Mouse (Mus musculus): ENCODE data around the gene Vasp.

Gene Vasp

GRCm38 (mm10) chr7:19234652-19235051 lies 37.0 kb downstream of the Vasp start:
- no peak for DNase-seq

DNA sequence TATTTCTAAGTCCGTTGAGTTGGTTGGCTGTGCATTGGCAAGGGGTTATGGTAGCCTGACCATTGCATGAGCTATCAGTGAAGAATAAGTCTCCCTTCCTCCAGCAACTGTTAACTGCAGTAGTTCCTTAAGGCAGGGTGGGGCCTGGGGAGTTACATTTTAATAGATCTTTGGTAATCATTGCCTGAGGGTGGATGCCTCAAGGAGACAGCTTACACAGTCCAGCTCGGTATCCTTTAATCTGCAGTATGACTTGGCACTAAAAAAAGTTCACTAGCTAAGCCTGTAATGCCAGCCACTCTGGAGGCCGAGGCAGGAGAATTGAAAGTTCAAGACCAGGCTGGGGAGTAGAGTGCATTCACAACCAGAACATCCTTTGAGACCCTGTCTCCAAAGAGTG lies 39.8 kb downstream of the Vasp start:
- DNase-seq, result no peak

GRCm38 (mm10) chr7:19230899-19231298 lies 40.7 kb downstream of the Vasp start:
- DNase-seq, result no peak

DNA sequence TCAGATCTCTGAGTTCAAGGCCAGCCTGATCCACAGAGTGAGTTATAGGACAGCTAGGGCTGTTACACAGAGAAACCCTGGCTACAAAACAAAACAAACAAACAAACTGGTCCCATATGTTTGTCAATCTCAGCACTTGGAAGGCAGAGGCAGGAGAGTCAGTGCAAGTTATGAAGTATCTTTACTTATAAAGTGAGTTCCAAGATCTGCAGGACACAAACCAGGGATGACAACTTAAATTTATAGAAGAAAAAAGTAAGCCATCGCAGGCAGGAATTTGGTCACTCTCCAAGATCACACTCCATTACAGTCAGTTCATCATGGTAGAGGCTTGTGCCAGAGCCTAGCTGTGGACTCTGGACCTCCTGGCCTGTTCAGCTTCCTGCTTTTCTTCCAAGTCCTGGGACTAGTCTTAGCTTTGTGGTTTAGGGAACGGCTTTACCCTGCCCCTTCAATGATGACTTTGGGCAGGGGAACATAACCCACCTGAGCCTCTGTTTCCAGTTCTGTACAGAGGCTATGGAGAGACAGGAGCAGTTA lies 41.5 kb downstream of the Vasp start:
- DNase-seq, result no peak

DNA sequence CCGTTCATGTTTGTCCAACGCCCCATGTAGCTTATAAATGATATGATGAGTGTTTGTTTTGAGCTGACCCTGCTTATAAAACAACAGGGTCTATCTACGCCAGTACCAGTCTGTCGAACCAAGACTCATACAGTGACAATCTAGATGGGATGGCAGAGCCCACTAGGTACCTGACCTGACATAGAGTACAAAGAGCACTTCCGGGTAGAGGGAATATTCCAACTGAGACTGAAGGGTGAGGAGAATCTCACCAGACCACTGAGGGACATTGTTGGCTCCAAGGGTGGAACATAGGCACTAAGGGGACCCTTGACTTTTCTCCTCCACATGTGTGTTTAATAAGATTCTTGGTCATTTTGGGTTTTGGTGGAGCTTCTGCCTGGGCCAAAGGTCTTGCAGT lies 42.2 kb downstream of the Vasp start:
- DNase-seq, result no peak

DNA sequence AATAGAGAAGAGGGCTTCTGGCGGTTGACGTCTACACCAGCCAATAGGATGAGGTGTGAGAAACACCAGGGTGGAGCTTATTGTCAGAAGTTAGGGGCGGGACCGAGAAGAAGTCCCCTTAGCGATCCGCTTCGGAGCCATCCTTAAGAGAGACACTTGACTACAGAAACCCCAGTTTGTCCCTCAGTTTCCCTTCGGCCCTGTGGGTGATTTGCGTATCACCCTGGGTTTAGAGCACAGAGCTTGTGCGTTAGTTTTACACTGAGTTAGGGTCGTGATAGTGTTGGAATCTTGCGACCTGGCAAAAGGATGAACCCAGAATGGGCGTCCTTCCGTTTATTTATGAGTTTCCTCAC lies 42.8 kb downstream of the Vasp start:
- DNase-seq, result no peak

DNA sequence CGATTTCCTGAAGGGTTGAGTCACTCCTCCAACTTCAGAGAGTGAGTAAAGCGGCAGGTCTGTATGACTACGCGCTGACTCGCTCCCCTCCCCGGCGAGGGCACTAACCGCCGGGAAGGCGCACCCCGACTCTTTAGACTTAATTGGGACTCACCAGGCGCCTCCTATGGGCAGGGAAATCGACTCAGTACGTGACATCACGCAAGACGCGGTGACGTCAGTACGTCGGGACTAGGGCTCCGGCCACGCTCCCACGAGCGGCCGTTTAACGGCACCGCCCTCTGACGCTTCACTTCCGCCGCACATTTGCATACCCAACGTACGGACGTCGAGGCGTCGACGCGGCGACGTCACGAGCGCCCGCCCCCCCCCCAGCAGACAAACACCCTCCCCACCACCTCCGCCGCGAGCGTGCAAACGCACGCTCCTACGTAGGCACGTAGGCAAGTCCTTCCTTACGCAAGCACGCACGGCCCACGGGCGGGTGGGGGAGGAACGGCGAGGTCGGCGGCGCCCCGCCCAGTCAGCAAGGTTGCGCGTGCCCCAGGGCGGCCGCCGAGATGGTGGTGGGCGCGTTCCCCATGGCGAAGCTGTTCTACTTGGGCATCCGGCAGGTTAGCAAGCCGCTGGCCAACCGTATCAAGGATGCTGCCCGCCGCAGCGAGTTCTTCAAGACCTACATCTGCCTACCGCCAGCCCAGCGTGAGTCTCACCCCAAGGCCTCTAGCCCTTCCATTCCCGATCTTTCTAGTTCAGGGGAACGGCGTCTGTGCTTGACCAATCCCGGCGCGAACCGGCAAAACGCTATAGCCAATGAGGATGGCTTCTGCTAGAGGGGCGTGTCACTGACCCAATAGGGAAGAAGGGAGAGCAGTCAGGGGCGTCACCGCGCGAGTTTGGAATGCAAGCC lies 43.5 kb downstream of the Vasp start, which contains the start of gene Opa3:
Gene Opa3 (plus strand): TSS at position 452 of the 910 bp plus-strand sequence.
- DNase-seq, result peak; percentile 100

- DNase-seq, result peak; percentile 45
Measured at GRCm38 (mm10) chr7:19226817-19227797, 44.5 kb downstream of the Vasp start.

DNA sequence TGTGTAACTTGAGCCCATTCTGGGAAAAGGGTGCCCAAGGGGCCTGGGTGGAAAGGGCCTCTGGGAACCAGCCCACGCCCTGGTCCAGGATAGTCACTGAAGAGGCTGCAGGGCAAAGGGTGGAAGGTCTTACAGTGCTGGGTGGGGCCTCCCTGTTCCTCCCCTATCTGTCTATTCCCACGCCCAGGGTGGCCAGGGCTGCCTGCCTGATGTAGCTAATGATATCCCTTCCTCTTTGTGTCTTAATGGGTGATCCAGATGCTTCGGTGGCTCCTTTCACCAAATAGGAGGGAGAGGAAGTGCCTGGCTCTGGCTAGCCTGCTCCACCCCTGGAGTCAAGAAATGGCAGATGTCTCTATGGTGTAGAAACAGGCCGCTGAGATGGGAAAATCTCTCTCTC lies 46.7 kb downstream of the Vasp start:
- no peak for DNase-seq

- DNase-seq, result no peak
Measured at GRCm38 (mm10) chr7:19222875-19223274, 48.7 kb downstream of the Vasp start.

DNA sequence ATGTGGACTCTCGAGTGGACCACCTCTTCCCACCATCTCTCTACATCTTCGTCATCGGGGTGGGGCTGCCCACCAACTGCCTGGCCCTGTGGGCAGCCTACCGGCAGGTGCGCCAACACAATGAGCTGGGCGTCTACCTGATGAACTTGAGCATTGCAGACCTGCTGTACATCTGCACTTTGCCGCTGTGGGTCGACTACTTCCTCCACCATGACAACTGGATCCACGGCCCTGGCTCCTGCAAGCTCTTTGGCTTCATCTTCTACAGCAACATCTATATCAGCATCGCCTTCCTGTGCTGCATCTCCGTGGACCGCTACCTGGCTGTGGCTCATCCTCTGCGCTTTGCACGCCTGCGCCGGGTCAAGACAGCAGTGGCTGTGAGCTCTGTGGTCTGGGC lies 49.4 kb downstream of the Vasp start:
- DNase-seq, result no peak

GRCm38 (mm10) chr7:19220061-19220460 lies 51.6 kb downstream of the Vasp start:
- DNase-seq, result no peak

GRCm38 (mm10) chr7:19217944-19218343 lies 53.7 kb downstream of the Vasp start:
- DNase-seq, result no peak

GRCm38 (mm10) chr7:19217492-19217891 lies 54.1 kb downstream of the Vasp start:
- DNase-seq, result no peak

GRCm38 (mm10) chr7:19214940-19215339 lies 56.7 kb downstream of the Vasp start:
- no peak for DNase-seq

GRCm38 (mm10) chr7:19214369-19214768 lies 57.2 kb downstream of the Vasp start:
- no peak for DNase-seq

DNA sequence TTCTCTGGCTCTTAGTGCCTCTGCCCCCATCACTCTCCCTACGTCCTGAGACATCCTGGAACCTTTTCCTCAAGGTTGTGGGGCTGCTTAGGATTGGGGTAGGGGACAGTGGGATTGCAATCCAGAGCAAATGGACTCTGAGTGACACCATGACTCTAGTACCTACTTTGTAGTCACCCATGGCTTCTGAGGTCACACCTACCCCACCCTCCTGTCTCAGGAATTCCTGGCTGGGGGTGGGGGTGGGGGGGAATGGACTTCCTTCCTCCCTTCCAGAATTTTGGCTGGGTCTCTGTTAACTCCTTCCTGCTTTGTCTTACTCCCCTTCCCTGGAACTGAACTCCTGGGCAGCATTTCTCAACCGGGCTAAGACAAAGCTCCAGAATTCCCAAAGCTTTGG lies 58.2 kb downstream of the Vasp start:
- DNase-seq, result no peak

GRCm38 (mm10) chr7:19211996-19212755 lies 59.4 kb downstream of the Vasp start, which contains the start of gene Gpr4:
Gene Gpr4, plus strand, starts transcription at chr7:19212538.
- DNase-seq, result no peak

GRCm38 (mm10) chr7:19211041-19211675 lies 60.5 kb downstream of the Vasp start:
- DNase-seq, result no peak

GRCm38 (mm10) chr7:19210010-19210409 lies 61.6 kb downstream of the Vasp start:
- DNase-seq, result no peak

- no peak for DNase-seq
Measured at GRCm38 (mm10) chr7:19209494-19209893, 62.1 kb downstream of the Vasp start.

GRCm38 (mm10) chr7:19208944-19209472 lies 62.6 kb downstream of the Vasp start:
- DNase-seq, result no peak

Data from right cerebral cortex, adult 18-20 months (tissue).